Mouse (Mus musculus): ENCODE measurements at regions not wholly inside any gene's neighbourhood (a gene's known extent, or its start where the extent isn't known, plus 50 kb on each side); places are given as distances from the start of the nearest gene placed in this dataset.

- peak; percentile 32 for DNase-seq (ENCODE audit: low read depth)
These were observed 209.1 kb downstream of the Bcl2l11 start for GRCm38 (mm10) chr2:128334757-128335500.

GRCm38 (mm10) chr2:128337192-128337591 is 211.4 kb downstream of the Bcl2l11 start:
- peak; percentile 76 for DNase-seq (ENCODE audit: low read depth)

- no peak for DNase-seq (ENCODE audit: low read depth)
These were observed 212.0 kb downstream of the Bcl2l11 start for GRCm38 (mm10) chr2:128337791-128338190.

GRCm38 (mm10) chr2:128338474-128338873 is 212.6 kb downstream of the Bcl2l11 start:
- DNase-seq (ENCODE audit: low read depth), result peak; percentile 34

- DNase-seq (ENCODE audit: low read depth), result peak; percentile 89
These were observed 213.3 kb downstream of the Bcl2l11 start for GRCm38 (mm10) chr2:128339061-128339642.

GRCm38 (mm10) chr2:128339643-128340487 is 214.0 kb downstream of the Bcl2l11 start:
- peak; percentile 73 for DNase-seq (ENCODE audit: low read depth)

- DNase-seq (ENCODE audit: low read depth), result no peak
These were observed 214.9 kb downstream of the Bcl2l11 start for GRCm38 (mm10) chr2:128340631-128341240.

GRCm38 (mm10) chr2:128342212-128342611 is 216.4 kb downstream of the Bcl2l11 start:
- peak; percentile 39 for DNase-seq (ENCODE audit: low read depth)

GRCm38 (mm10) chr2:128345557-128345956 is 219.7 kb downstream of the Bcl2l11 start:
- DNase-seq (ENCODE audit: low read depth), result no peak

GRCm38 (mm10) chr2:128348556-128348955 is 222.7 kb downstream of the Bcl2l11 start:
- peak; percentile 28 for DNase-seq (ENCODE audit: low read depth)

- DNase-seq (ENCODE audit: low read depth), result no peak
These were observed 225.6 kb downstream of the Bcl2l11 start for GRCm38 (mm10) chr2:128351405-128351804.

GRCm38 (mm10) chr2:128352533-128352932 is 226.7 kb downstream of the Bcl2l11 start:
- DNase-seq (ENCODE audit: low read depth), result no peak

- no peak for DNase-seq (ENCODE audit: low read depth)
These were observed 227.6 kb downstream of the Bcl2l11 start for GRCm38 (mm10) chr2:128353457-128353856.

GRCm38 (mm10) chr2:128356326-128356725 is 230.5 kb downstream of the Bcl2l11 start:
- DNase-seq (ENCODE audit: low read depth), result no peak

GRCm38 (mm10) chr2:128359106-128359505 is 231.9 kb upstream of the Spdye4c start:
- no peak for DNase-seq (ENCODE audit: low read depth)

- DNase-seq (ENCODE audit: low read depth), result no peak
These were observed 230.5 kb upstream of the Spdye4c start for GRCm38 (mm10) chr2:128360517-128360916.

GRCm38 (mm10) chr2:128361436-128361835 is 229.6 kb upstream of the Spdye4c start:
- DNase-seq (ENCODE audit: low read depth), result no peak

GRCm38 (mm10) chr2:128364161-128364560 is 226.8 kb upstream of the Spdye4c start:
- DNase-seq (ENCODE audit: low read depth), result no peak

GRCm38 (mm10) chr2:128365004-128365403 is 226.0 kb upstream of the Spdye4c start:
- DNase-seq (ENCODE audit: low read depth), result no peak

GRCm38 (mm10) chr2:128365775-128366174 is 225.2 kb upstream of the Spdye4c start:
- DNase-seq (ENCODE audit: low read depth), result no peak

- DNase-seq (ENCODE audit: low read depth), result no peak
These were observed 223.5 kb upstream of the Spdye4c start for GRCm38 (mm10) chr2:128367266-128368150.
